Mouse (Mus musculus) midbrain, embryonic 11.5 days (tissue): ENCODE results near the gene Mylip. TPM values are rescaled to one million over a fixed set of nuclear protein-coding genes. Genes with fewer than 3 reads are reported as not detected.

Experiments used
- ATAC-seq: fragments of 200-750 bp; cut with Nextera tagmentation; 2 replicates; pipeline ENCODE4 v1.8.0; 2017; ENCODE audit warnings: moderate TSS enrichment, moderate library complexity; ENCODE audit not compliant: low FRiP score
- DNase-seq: peaks from one replicate; pipeline ENCODE4 v3.0.0; 2015; ENCODE audit warnings: low spot score; ENCODE audit errors: missing footprints
- H3K27ac ChIP-seq: fragments of 300-500 bp; sonication (generic); 2 replicates; pipeline ENCODE4 v1.5.1; 2014; ENCODE audit warnings: low read depth, low read length
- H3K27me3 ChIP-seq: fragments of 300-500 bp; sonication (generic); 2 replicates; pipeline ENCODE4 v1.6.1; 2014; ENCODE audit warnings: mild to moderate bottlenecking, low read length, moderate library complexity, mixed read lengths; ENCODE audit not compliant: control insufficient read depth, insufficient read depth
- H3K36me3 ChIP-seq: fragments of 300-500 bp; sonication (generic); 2 replicates; pipeline ENCODE4 v1.6.1; 2014; ENCODE audit warnings: mild to moderate bottlenecking, low read length, moderate library complexity, mixed read lengths; ENCODE audit not compliant: control insufficient read depth, insufficient read depth
- H3K4me1 ChIP-seq: fragments of 300-500 bp; sonication (generic); 2 replicates; pipeline ENCODE4 v1.6.1; 2014; ENCODE audit warnings: low read length; ENCODE audit not compliant: control insufficient read depth, insufficient read depth
- H3K4me2 ChIP-seq: fragments of 300-500 bp; sonication (generic); 2 replicates; pipeline ENCODE4 v1.6.1; 2014; ENCODE audit warnings: mild to moderate bottlenecking, moderate library complexity
- H3K4me3 ChIP-seq: fragments of 300-500 bp; sonication (generic); 2 replicates; pipeline ENCODE4 v1.5.1; 2014; ENCODE audit warnings: low read depth, low read length
- H3K9ac ChIP-seq: fragments of 300-500 bp; sonication (generic); 2 replicates; pipeline ENCODE4 v1.6.1; 2014; ENCODE audit warnings: low read length
- H3K9me3 ChIP-seq: fragments of 300-500 bp; sonication (generic); 2 replicates; pipeline ENCODE4 v1.6.1; 2016; ENCODE audit warnings: low read length; ENCODE audit not compliant: control insufficient read depth
- WGBS: fragments of 180-500 bp; shearing (Covaris S2); extraction: QIAGEN DNeasy Blood & Tissue Kit; methylation state at CpG from one replicate; pipeline ENCODE4 v1.1.7; 2014; 5-methylcytosine and 5-hydroxymethylcytosine counted together
- polyA plus RNA-seq: library from polyadenylated mRNA; unstranded; fragments of >200 nt; fragmentation: Nextera tagmentation; extraction: Ambion mirVana; gene quantifications from 2 replicates; pipeline ENCODE4 v1.2.1, GENCODE M21; 2014

Mylip gene
- polyA plus RNA-seq, 1 experiment from 2014 or later: 3.9 TPM

- Histone ChIP-seq H3K27ac (no peak overlapping the region), H3K27me3 (peaks cover 6% of the 10 kb centered on the region), H3K36me3 (no peaks in the 10 kb centered on the region), H3K4me3 (no peak overlapping the region), H3K4me1 (peaks cover 6% of the 10 kb centered on the region), H3K4me2 (no peak overlapping the region), H3K9ac (no peak overlapping the region), H3K9me3 (no peaks in the 10 kb centered on the region)
- no peak for DNase-seq
- over 99% methylated on average over 4 of the region's 4 CpGs for WGBS
- ATAC-seq: no peak
These were observed 2.3 kb upstream of the Mylip start for GRCm38 (mm10) chr13:45387231-45387630.

GRCm38 (mm10) chr13:45388254-45388805 is 1.2 kb upstream of the Mylip start:
- Histone ChIP-seq H3K9me3 (no peaks in the 10 kb centered on the region), H3K9ac (no peak overlapping the region), H3K36me3 (no peaks in the 10 kb centered on the region), H3K27ac (no peak overlapping the region), H3K4me3 (no peak overlapping the region), H3K4me1 (peaks cover 6% of the 10 kb centered on the region), H3K27me3 (peaks cover 6% of the 10 kb centered on the region), H3K4me2 (no peak overlapping the region)
- DNase-seq (no peak), ATAC-seq (no peak)
- WGBS: 77% methylated on average over 16 of the region's 16 CpGs

- H3K27ac ChIP-seq: no peak overlapping the region
- WGBS: 34% methylated on average over 4 of the region's 4 CpGs
- peaks cover 6% of the 10 kb centered on the region for H3K4me1 ChIP-seq
These were observed 653 bp upstream of the Mylip start for GRCm38 (mm10) chr13:45388889-45389288.

GRCm38 (mm10) chr13:45390312-45390961 is 895 bp downstream of the Mylip start:
- Histone ChIP-seq H3K36me3 (no peaks in the 10 kb centered on the region), H3K9me3 (no peaks in the 10 kb centered on the region), H3K9ac (peak overlapping the region; percentile 74), H3K27me3 (peaks cover 6% of the 10 kb centered on the region), H3K27ac (no peak overlapping the region), H3K4me1 (peaks cover 6% of the 10 kb centered on the region), H3K4me2 (peak overlapping the region; percentile 99), H3K4me3 (peak overlapping the region; percentile 67)
- ATAC-seq: 0 out of 2 replicates have a peak, but pooled peaks have one; percentile 1
- peak; percentile 92 for DNase-seq
- WGBS: 6% methylated on average over 25 of the region's 25 CpGs

More at GRCm38 (mm10) chr13:45388889-45389288, 653 bp upstream of the Mylip start:
- peak overlapping the region; percentile 99 for H3K4me2 ChIP-seq
- no peaks in the 10 kb centered on the region for H3K9me3 ChIP-seq
- ATAC-seq (no peak), DNase-seq (no peak)
- H3K27me3 ChIP-seq: peaks cover 6% of the 10 kb centered on the region
- H3K36me3 ChIP-seq: no peaks in the 10 kb centered on the region
- no peak overlapping the region for H3K9ac ChIP-seq
- H3K4me3 ChIP-seq: peak overlapping the region; percentile 67; the same call in 1 of the 2 replicates

GRCm38 (mm10) chr13:45390962-45391853 is 1.7 kb downstream of the Mylip start:
- Histone ChIP-seq H3K4me2 (peak overlapping the region; percentile 99), H3K9me3 (no peaks in the 10 kb centered on the region), H3K9ac (no peak overlapping the region), H3K27ac (no peak overlapping the region), H3K4me1 (peaks cover 6% of the 10 kb centered on the region), H3K4me3 (peak overlapping the region; percentile 67), H3K27me3 (peaks cover 6% of the 10 kb centered on the region), H3K36me3 (no peaks in the 10 kb centered on the region)
- 59% methylated on average over 19 of the region's 19 CpGs for WGBS
- DNase-seq (no peak), ATAC-seq (no peak)

GRCm38 (mm10) chr13:45391854-45392454 is 2.4 kb downstream of the Mylip start:
- Histone ChIP-seq H3K4me3 (no peak overlapping the region), H3K4me2 (no peak overlapping the region), H3K9ac (no peak overlapping the region), H3K4me1 (peaks cover 6% of the 10 kb centered on the region), H3K36me3 (no peaks in the 10 kb centered on the region), H3K9me3 (no peaks in the 10 kb centered on the region), H3K27ac (no peak overlapping the region), H3K27me3 (peaks cover 6% of the 10 kb centered on the region)
- DNase-seq (no peak), ATAC-seq (no peak)
- WGBS: 79% methylated on average over 9 of the region's 9 CpGs

GRCm38 (mm10) chr13:45394221-45394768 is 4.8 kb downstream of the Mylip start:
- Histone ChIP-seq H3K27ac (no peak overlapping the region), H3K9me3 (no peaks in the 10 kb centered on the region), H3K36me3 (no peaks in the 10 kb centered on the region), H3K4me1 (peaks cover 6% of the 10 kb centered on the region), H3K4me2 (no peak overlapping the region), H3K27me3 (peaks cover 4% of the 10 kb centered on the region), H3K4me3 (no peak overlapping the region), H3K9ac (no peak overlapping the region)
- DNase-seq: no peak
- no peak for ATAC-seq
- WGBS: 57% methylated on average over 8 of the region's 8 CpGs

- Histone ChIP-seq H3K27me3 (no peaks in the 10 kb centered on the region), H3K4me1 (no peaks in the 10 kb centered on the region), H3K36me3 (no peaks in the 10 kb centered on the region), H3K9ac (no peak overlapping the region), H3K9me3 (no peaks in the 10 kb centered on the region), H3K4me2 (no peak overlapping the region), H3K4me3 (no peak overlapping the region), H3K27ac (no peak overlapping the region)
- DNase-seq: no peak
- 91% methylated on average over 8 of the region's 8 CpGs for WGBS
- ATAC-seq: no peak
These were observed 7.2 kb downstream of the Mylip start for GRCm38 (mm10) chr13:45396724-45397123.
